Mouse (Mus musculus) embryo, embryonic 10 days (tissue): ENCODE measurements around the gene Cdh23.
A peak's percentile ranks its signal among the peaks of the same experiment; 100 is the strongest.

ENCODE experiments used
- DNase-seq: peaks from one replicate; pipeline ENCODE4 v3.0.0-alpha.2; 2015; ENCODE audit warnings: low spot score

Cdh23 gene

DNA sequence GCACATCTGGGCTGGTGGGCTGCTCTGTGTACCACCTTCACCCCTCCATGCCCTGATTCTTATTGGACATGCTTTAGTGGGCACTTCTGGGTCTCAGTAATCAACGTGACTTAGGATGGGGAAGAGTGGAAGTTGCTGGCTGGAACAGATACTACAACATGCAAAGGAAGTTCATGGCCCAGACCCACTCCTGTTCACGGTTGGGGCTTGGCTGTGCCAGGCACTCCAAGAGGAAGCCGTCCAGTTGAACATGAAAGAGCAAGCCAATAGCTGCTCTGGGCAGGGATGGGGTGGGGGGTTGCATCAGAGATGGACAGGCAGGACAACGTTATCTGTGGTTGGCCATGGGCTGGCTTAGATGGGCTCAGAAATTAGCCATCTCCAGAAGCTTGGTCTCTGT lies 328.4 kb downstream of the Cdh23 start:
- DNase-seq = no peak

DNA sequence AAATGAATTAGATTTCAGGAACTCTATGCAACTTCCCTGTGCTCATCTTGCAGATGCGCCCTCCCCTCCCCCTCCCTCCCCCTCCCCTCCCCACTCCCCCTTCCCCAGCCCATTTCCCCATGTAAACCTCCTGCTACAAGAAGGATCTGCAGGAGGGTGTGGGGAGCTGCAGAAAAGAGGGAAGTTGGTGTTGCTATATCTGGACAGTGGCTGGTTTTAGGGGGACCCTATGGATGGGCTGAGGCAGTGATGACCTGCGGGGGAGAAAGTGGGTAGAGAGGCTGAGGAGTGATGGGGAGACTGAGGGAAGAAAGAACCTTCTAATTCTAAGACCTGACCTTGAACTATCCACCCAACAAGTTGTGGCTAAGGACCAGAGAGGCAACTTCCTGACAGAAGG lies 329.1 kb downstream of the Cdh23 start:
- DNase-seq = no peak

DNA sequence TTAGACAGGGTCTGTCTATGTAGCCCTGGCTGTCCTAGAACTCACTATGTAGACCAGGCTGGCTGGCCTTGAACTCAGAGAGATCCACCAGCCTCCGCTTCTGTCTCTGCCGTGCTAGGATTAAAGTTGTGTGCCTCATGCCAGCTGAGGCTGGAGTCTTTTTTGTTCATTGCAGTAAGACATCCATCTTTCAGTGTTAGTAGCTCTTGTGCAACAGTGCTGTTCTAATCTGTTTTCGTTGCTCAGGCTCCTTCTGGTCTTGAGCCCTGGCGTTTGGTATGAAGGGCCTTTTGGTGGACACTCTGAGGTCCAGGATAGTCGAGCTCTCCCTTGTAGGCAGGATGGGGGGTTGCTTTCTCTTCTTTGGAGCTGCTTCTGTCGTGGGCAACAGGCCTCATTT lies 332.9 kb downstream of the Cdh23 start:
- DNase-seq = no peak

DNA sequence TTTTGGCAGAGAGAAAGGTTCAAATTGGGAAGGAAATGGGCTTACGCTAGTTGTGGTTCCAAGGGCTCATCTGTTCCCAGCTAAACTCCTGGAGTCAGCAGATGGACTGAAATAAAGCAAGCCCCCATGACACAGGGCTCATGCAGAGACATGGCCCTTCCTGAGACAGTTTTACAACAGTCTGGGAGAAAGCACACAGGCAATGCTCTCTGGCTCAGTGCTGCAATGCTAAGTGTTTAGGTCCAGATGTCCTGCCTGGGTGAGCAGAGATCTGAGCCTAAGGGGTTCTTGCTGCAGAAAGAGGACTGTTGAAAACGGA lies 334.0 kb downstream of the Cdh23 start:
- DNase-seq = no peak

DNA sequence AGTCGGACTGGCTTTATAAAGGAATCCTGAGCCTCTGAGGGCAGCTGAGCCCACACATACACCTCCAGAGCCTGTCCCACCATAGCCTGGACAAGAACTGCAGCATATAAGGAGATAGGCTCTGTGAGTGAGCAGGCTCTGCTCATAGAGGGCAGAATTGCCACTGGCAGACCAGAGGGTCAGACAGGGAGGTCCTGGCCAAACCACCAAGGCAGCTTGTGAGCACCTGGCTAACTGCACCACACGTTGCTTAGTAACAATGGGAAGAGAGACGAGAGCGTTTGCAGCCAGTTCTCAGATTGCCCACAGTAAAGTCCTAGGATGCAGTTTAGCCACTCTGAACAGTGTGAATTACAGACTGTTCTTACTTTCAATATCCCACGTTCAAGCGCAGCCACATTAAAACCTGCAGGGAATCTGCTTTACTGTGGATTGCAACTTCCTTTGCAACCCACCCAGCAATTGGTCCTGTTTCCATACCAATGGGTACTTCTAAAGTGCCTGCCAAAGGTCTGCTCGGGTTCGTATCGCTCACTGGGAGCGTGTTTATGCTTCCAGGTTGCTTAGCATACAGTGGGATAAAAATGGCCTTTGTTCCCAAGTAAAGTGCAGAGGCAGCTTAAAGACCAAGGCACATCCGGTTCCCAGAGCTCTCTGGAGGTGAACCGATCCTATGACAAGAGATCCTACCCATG lies 334.5 kb downstream of the Cdh23 start:
- no peak for DNase-seq

DNA sequence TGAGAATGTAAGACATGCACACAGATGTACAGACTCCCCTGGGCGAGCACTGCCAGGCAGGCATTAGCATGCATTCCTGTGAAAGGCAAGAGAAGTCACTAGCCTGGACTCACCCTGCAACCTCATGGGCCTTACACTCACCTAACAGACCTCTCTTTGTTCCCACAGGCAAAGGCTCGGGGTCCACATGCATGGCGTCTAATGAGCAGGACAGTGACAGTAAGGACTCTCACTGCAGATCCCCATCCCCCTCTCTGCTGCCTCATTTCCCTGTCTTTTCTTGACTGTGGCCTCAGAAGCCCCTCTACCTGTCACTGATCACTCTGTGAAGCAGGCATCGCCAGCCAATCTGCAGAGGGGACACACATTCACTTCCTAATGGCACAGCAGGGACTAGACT lies 337.5 kb downstream of the Cdh23 start:
- DNase-seq = no peak

DNA sequence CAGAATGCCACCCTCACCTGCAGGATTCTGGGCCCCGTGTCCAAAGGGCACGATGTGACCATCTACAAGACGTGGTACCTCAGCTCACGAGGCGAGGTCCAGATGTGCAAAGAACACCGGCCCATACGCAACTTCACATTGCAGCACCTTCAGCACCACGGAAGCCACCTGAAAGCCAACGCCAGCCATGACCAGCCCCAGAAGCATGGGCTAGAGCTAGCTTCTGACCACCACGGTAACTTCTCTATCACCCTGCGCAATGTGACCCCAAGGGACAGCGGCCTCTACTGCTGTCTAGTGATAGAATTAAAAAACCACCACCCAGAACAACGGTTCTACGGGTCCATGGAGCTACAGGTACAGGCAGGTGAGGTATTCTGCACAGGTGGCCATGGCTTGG lies 338.4 kb downstream of the Cdh23 start:
- no peak for DNase-seq

DNA sequence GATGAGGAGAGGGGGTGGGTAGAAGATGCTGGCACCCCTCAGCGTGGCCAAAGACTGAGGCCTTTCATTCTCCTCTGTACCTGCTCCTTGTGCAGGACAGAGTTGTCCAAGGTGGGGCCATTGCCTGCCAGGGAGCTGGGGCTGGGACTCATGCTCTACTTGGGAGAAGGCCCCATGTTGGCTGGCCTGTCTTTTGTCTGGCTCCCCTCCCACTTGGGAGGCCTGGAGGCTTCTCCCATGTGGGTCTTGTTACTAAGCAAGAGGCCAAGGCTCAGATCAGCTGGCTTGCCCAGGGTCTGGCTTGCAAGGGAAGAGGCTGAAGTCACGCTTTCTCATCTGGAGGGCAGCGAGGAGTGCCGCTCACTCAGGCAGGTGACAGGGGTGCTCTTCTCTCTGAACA lies 338.8 kb downstream of the Cdh23 start:
- no peak for DNase-seq

DNA sequence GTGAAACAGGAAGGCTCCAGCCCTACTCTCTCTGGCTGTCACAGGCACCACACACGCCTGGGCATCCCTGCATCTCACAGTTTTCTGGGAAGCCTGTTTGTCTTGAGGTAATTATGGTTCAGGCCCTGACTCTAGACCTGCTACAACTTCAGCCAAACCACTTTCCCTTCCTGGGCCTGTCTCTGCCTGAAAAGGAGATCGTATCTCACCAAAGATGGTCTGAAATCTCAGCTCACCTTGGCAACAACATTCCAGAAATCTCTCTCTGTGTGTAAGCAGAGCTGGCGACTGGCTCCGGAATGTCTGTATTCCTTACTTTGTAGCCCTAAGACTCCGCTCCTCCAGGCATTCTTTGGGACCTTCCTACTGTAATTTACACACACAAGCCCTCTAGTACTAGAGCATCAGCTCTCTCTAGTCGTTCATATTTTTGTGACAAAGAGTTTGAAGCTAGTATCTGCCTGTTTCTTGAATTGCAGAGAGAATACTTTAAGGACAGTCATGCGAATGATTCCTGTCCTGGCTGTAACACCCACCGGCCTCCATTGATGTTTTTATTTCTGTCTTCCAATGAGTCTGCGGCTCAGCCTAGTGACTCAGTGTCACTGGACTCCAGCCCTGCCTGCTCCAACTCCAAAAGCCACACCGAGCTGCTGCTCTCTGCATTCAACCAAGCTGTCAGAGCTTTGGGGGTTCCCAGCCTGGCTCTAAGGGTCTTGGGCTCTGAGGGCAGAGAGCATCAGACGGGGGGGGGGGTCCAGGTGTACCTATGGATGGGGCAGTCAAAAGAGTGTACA lies 341.2 kb downstream of the Cdh23 start:
- DNase-seq = no peak

DNA sequence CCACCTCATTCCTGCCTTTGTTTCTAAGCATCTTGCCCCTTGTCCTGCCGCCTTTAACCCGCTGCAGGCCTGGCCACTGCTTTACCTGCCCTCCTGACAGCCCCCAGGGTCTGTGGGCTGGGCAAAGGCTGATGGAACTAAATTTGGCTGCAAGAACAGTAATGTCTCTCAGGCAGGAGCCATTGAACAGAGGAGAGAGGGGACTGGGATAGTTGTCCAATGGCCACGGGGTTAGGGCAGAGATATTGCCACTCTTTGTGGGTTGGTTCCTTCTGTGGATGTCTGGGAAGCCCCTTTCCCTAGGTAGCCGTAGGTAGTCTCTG lies 342.3 kb downstream of the Cdh23 start:
- no peak for DNase-seq

DNA sequence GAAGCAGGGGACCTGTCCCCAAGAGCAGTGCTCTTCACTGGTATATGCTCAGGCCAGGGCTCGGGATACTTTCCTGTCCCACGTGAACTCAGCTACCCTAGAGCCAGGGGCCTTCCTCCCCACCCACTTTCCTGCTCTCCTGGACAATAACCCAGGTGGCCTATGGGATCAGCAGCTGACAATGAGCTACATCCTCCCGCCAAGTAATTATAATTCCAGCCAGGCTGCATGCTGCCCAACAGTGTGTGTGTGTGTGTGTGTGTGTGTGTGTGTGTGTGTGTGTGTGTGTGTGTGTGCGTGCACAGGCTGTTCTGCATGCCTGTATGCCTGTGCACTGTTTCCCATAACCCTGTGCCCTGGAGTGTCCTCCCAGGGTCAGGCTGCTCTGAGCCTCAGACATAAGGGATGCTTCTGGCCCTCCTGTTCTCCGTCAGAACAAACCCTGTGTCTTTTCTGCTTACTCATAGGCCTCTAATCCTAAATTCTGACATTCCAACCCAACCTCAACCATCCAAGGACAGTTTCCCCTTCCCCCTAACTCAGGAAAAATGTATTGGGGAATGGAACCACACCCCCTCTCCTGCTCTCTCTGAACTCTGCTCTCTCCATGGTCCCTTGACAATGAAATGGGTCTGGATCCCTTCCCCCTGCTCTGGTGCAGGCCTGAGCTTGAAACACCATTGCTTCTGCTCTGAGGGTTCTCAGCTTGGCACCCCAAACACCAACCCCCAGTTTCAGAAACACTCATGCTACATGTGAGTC lies 342.9 kb downstream of the Cdh23 start:
- no peak for DNase-seq

DNA sequence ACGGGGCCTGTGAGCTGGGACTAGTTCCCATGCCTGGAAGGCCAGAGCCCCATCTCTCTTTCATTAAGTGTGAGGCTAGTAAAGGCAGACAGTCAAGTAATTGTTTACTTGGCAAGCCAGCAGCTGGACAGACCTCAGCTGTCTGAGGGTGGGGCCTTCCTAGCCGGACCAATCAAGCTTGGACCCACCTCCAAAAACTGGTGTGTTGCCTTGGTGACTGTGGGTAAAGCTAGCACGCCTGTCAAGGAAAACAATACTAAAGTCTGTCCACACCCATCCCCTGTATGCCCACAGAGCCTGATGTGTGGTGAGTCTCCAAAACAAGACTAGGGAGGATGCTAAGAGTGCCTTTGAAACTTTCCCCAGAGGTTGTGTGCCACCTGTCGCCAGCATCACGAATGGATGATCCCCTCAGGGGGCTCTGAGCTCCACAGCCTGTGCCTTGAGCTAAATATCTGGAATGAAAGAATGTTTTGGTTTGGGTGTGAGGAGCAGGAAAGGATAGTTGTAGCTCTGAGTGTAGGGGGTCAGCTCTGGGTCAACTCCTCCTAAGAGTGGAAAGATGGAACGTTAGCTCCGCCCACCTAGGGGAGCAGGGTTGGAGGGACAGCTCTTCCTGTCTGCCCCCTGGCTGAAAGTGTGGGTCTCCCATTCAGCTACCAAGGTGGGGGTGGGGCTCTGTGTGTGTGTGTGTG lies 344.4 kb downstream of the Cdh23 start:
- DNase-seq = peak; percentile 84

DNA sequence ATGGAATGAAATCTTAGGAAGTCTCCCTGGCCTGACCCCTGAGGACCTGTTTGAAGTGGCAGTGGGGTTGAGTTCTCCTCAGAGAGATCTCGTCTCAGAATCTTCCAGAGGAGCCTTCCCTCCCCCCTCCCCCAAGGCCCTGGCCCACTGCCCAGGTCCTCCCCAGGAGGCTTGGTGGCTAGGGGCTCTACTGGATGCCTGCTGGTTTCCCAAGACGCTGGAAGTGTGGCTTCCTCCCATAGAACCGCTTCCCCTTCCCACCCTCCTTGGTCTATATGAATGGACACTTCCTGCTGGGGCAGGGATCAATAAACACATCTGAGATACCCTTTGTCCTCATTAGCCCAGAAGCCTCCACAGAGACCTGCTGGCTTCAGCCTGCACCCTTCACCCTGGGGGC lies 345.0 kb downstream of the Cdh23 start:
- DNase-seq = no peak

DNA sequence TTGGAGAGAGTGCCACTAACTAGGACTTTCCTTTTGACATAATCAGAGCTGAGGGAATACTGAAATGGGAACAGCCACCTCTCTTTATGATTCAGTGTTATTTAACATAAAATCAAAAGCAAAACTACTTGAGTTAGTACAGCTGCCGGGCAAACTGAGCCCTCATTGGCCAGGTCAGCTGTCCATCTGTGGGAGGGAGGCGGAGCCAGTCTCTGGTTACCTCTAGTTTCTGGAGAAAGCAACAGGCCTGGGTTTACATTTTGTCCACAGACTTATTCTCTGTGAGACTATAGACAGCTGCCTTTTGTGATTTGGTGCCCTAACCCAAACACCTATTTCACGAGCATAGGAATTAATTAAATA lies 345.5 kb downstream of the Cdh23 start:
- DNase-seq = peak; percentile 87

DNA sequence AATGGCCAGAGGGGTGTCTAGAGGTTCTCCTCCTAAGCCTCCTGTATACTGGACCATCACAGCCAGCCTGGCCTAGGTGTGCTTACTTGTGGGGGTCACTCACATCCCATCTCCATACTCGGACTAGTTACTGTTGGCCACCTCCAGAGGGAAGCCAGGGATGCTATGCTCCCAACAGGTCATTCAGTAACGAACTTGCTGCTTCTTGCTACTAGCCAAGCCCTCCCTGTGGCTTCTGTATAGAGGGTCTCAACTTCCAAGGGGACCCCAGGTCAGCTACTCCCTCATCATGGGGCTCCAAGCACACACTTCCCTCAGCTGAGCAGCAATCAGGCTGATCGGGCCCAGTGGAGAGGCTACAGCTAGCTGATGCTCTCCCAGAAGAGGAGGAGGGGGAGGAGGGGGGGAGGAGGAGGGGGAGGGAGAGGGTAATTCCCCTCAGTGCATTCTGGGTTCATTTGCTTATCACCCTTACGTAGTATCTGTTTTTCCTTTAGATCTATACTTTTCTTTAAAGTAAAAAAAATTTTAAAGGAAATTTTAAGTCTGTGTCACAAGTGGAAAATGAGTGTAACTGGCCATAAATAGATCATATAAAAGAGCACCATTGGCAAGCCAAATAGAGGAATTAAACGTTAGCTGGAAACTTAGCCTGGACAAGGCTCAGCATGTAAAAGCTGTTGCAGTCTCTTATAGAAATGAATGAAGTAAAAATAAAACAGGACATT lies 346.0 kb downstream of the Cdh23 start:
- no peak for DNase-seq

DNA sequence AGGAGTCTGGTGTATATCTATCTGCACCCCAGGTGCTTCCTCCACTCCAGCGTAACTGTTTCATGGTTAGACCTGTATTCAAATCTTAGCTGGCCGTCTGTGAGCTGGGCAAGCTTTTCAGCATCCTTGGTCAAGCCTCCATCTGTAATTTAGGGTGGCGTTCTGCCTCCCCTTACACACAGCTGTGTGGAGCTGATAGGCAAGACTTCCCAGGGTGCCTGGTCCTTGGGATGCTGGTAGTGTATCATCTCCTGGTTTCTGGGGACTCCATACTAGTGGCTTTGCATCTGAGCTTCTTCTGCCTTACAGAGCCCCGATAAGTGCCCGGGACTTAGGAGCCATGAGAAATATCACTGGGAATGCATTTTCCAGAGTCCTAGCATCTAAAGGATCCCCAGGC lies 346.6 kb downstream of the Cdh23 start:
- DNase-seq = no peak

DNA sequence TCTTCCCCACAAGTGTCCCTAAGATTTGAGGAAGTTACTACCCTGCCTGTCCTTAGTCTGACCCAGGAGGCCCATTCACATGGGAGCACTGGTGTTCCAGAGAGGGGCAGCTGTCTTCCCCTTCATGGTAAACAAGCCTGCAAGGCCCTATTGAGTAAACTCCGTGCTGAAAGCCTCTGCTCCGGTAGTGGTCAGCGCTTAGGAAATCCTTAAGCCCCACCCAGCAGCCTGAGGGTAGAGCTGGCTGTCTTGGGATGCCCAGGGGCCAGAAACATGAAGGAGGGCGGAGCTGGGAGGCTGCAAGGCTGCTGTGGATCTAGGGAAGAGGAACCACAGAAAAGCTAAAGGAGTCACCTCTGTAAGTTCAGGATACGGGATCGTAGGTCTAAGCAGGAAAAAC lies 347.2 kb downstream of the Cdh23 start:
- DNase-seq = no peak

DNA sequence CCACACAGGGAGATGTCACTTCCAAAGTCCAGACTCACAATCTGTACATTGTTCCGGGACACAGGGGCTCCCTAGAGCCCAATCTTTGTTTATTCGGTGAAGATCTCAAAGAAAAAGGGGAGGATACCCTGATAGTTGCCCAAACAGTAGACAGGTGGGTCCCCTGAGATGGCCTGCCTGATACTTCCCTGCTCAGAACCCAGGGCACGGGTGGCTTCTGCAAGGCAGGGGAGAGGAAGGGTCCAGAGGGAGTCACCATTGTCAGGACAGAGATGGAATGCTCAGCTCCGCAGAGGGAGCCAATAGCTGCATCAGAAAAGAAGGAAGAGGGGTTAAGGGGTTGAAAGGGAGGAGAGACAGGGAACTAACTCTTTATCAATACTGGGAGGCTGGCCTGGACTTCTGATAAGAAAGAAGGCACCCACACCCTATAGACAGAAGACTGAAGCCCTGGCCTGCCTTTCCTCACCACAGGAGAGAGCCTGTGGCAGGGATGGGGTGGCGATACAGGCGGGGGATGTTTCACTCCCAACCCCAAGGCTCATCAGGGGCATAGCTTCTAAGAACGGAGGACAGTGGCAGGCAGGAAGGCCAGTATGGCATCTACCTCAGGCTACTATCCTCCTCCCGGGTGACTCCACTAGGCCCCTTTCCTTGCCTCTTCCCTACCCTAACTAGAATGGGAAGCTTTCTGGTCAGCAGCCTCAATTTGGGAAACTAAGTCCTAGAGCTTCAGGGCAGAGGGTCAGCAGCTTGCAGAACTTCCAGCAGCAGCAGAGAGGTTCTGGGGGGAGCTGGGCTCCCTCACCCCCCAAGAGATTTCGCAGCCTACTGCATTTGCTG lies 348.3 kb downstream of the Cdh23 start:
- no peak for DNase-seq

DNA sequence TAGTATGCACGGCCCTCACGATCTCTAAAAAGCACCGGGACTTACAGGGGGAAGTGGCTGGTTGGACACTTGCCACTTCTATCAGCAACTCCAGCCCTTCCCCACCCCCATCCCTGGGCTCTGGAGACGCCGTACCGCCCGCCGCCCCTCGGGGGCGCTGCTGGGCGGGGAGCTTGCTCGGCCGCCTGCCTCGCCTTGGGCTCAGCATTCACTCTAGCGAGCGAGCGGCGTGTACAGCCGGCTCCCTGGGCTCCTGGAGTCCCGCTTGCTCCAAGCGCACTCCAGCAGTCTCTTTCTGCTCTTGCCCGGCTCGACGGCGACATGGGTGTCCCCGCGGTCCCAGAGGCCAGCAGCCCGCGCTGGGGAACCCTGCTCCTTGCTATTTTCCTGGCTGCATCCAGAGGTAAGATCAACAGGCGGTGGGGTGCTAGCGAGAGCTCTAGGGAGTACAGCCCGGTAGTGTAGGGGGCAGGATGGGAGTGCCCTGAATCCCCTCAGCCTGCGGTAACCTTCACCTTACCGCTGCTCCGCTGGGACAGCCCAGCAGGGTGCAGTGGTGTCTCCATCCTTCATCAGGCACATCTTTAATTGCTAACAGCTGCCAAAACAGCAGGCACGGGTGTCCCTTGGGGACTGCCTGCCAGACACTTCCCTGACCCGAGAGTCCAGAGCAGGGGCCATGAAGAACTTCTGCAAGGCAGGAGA lies 349.4 kb downstream of the Cdh23 start, which contains the start of gene Vsir:
Gene Vsir (plus strand): TSS at position 151 of the 705 bp plus-strand sequence.
- peak; percentile 73 for DNase-seq

DNA sequence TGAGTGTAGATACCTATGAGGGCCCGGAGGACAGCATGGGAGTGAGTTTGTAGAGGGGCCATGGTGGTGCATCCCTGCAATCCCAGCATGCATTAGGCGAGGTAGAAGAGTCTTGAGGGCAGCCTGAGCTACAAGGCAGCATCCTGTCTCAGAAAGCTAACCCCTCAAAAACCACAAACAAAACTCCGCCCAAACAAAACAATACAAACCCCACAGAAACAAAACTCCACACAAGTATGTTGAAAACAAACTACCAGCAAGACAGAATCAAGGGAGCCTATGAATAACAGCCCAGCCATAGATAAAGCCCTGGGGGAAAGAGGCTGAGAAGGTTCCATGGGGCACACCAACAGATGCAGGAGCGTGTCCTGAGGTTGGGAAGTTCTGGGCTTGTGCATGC lies 350.2 kb downstream of the Cdh23 start:
- DNase-seq = no peak

DNA sequence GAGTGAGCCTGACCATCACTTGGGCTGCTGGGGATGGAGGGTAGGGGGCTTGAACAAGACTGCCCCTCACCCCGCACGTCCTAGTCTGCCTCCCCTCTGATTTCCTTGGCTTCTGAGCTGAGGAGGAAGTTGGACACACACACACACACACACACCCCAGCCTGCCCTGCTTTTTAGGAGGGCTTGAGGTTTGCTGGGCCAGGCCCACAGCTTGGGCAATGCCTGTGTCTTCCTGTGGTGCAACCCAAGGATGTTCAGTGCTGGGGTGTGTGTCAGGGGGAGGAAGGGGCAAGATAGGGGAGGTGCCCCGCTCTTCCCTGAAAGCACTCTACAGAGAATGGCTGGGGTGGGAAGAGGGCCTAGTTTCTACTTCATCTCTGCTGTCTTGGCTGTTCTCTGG lies 352.2 kb downstream of the Cdh23 start:
- DNase-seq = no peak
